Mouse (Mus musculus) lung, postnatal 10 days (tissue): ENCODE results near the gene Btaf1.
A peak's percentile ranks its signal among the peaks of the same experiment; 100 is the strongest.

ENCODE experiments used
- DNase-seq: peaks from one replicate; pipeline ENCODE4 v3.0.0; 2021

Btaf1 gene

GRCm38 (mm10) chr19:36925671-36926552 lies at the start of gene Btaf1:
Gene Btaf1, plus strand, starts transcription at chr19:36926079.
- peak; percentile 91 for DNase-seq

GRCm38 (mm10) chr19:36877329-36877728 lies 48.5 kb upstream of the Btaf1 start:
- no peak for DNase-seq

- DNase-seq, result no peak
Observed at GRCm38 (mm10) chr19:36878743-36879495, 47.0 kb upstream of the Btaf1 start.

DNA sequence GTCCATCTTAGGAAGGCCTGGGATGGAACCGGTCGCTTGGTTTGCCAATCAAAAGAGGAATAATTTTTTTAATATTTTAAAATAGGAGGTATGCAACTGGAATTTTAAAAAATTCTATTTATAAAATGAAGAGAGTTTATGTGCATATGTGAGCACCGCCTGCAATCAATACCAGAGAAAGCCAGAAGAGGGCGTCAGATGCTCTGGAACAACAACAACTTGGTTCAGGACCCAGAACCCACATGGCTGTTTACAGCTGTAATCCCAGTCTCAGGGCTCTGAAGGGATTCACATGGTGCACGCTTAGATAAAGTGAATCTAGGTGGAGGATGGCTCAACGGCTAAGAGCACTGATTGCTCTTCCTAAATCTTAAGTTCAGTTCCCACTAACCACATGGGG lies 42.8 kb upstream of the Btaf1 start:
- DNase-seq, result peak; percentile 43

DNA sequence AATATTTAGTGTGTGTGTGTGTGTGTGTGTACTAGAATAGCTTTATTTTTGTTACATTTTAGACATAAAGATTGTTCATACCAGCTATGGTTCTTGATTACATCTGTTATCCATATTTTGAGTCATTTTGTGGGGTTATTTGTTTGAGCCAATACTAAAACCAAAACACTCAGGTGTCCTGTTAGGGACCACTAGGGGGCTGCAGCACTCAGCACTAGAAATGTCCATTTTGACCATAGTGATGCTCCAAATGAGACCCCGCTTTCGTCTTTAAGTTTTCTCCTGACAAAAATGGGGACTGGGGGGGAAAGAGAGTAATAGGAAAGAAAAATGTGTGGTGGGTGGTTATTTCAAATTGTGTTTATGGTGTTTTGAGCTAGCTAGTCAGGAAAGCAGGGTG lies 39.6 kb upstream of the Btaf1 start:
- no peak for DNase-seq

- no peak for DNase-seq
Observed at GRCm38 (mm10) chr19:36887706-36888105, 38.2 kb upstream of the Btaf1 start.

- no peak for DNase-seq
Observed at GRCm38 (mm10) chr19:36891746-36892145, 34.1 kb upstream of the Btaf1 start.

- no peak for DNase-seq
Observed at GRCm38 (mm10) chr19:36896791-36897569, 28.9 kb upstream of the Btaf1 start.

- DNase-seq, result peak; percentile 63
Observed at GRCm38 (mm10) chr19:36897778-36898177, 28.1 kb upstream of the Btaf1 start.

DNA sequence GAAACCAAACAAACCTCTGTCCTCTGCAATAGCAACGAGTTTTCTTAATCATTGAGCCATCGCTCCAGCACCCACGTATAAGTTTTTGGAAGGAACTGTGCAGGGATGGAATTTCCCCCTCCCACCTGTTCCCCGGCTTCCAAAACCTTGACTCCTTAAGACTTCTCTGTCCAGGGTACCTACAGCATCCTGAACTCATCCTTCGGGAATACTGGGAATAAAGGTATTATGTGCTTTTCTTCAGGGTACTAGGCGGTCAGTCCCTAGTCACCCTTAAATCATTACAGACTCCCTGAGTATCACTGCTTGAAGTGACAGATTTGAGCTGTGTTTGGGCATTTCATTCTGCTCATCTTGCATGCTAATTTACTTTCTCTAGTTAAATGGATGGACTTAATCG lies 22.5 kb upstream of the Btaf1 start:
- no peak for DNase-seq

- peak; percentile 53 for DNase-seq
Observed at GRCm38 (mm10) chr19:36904211-36905007, 21.5 kb upstream of the Btaf1 start.

- no peak for DNase-seq
Observed at GRCm38 (mm10) chr19:36909150-36909549, 16.7 kb upstream of the Btaf1 start.

- DNase-seq, result peak; percentile 77
Observed at GRCm38 (mm10) chr19:36909676-36910292, 16.1 kb upstream of the Btaf1 start.

DNA sequence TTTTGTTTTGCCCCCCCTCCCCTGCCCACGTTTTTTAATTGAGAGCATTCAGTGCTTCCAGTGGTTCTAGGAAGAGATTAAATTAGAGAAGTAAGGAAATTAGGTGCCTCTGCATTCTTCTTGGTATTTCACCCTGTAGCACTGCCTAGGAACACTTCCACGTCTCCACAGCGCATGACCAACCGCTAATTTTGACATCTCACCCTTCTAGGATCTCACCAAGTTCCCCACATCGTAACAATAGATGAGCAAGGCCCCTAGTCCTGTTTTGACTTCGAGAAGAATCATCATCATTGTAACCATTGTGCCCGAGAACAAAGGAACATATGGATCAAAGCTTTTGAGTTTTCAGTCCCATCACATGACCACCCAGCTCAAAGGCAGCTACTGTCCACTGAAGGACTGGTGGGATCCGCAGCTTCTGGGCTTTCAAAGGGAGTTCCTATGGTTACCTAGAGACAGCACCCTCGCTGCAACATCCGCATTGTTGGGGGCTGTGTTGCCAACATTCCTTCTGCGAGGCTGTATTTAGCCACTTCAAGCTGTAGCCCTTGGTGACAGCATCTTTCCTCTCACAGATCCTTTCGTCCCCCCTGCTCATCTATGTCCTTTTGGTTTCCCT lies 15.3 kb upstream of the Btaf1 start:
- no peak for DNase-seq

DNA sequence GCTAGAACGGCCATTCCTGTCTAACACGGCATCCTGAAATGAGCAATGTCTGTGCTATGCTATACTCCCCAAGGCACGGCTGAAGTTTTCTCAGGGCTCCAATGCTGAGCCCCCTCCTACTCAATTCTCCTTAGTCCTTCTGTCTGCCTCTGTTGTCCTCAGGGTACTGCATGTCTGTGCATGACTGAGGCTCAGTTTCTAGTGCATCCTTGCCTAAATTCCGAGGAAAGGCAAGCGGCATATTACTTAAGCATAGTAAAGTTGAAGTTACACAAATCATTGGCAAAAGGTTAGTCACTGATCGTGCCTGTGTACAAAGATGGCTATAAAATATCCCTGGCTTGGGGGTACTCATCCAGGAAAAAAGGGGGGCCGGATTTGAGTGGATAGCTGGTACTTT lies 12.8 kb upstream of the Btaf1 start:
- DNase-seq, result no peak

DNA sequence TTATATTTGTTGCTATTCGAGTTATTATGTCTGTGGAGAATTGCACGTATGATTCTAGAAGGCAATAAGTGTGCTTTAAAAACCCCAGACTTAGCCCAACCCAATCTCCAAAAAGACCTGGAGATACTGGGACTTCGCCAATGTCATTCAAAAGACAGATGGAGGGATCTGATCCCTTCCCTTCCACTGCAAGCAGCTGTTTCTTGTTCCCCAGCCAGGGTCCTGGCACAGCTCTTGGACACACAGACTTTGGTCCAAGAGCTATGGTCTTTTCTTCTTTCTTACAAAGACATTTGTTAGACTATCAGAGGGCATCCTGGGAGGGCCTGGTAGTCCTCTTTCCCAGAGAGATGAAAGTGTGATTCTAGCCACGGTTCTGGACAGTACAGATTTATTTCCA lies 9.7 kb upstream of the Btaf1 start:
- no peak for DNase-seq

DNA sequence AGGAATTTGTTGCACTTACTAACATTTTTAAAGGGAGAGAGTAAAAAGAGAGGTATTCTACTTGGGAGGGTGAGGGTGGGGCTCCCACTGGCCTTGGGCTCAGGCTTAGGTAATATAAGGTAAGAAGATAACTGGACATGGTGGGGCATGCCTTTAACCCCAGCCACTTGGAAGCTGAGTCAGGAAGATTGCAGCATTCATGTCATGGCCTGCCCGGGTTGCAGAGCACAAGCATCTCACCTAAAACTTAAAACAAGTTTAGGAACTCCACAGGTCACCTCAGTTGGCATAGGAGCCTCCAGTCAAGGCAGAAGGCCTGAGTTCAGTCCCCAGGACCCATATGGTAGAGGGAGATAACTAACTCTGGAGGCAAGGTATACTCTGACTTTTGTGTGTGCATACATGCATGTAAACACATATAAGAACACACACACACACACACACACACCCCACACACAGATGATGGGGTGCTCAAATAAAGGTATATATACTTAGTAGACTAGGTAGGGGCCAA lies 8.9 kb upstream of the Btaf1 start:
- DNase-seq, result no peak

DNA sequence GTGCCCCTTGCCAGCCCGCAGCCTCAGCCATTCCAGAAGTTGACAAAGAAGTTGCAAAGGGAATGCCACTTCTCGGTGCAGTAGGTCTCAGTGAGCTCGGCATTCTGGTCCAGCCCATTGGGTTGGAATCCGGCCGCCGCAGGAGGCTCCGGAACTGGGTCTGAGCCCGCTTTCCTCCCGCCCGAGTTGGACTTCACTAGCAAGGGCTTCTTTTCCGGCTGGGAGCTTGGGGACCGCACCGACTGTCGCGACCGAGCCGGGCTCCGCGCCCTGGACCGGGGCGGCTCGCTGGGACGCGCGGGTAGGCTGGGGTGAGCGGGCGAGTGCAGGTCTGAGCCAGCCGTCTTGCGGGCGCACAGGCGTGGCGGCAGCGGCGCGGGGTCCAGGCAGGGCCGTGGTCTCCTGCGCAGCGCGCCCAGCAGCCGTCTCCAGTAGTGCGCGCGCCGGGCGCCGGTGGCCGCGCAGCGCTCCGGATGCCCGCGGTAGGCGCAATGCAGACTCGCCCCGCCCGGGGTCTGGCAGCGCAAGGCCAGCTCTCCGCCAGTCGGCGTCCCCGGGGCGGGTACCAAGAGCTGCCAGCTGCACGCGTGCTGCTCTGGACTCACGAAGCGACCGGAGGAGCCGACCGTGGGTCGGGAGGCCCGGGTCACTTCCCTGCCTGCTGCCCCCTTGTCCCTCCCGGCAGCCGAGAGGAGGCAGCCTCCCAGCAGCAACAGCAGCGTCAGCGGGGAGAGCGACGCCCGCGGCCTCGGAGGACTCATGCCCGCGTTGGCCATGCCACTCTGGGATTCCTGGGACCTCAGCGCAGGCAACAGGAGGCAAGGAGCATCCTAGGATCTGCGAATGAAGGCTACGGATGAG lies 7.2 kb upstream of the Btaf1 start:
- peak; percentile 93 for DNase-seq

DNA sequence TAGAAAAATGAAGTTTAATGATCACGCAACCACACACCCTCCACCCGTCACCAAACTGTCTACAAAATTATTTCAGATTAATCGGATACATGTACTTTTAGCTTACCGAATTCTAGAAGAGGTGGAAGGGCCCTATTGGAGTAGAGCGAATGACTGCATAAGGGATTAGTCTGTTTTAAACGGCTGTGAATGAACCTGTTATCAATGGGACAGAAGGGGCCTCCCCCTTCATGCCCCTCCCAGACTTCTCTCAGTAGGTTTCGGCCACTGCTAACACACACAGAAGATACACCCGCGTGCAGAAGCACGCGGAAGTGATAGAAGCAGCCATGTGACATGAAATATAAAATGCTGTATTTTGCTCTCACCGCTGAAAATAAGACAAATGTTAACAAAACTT lies 6.4 kb upstream of the Btaf1 start, which contains the start of gene Fgfbp3:
Gene Fgfbp3 (minus strand): TSS at position 150 of the 400 bp plus-strand sequence.
- no peak for DNase-seq

GRCm38 (mm10) chr19:36922015-36922414 lies 3.9 kb upstream of the Btaf1 start:
- DNase-seq, result peak; percentile 38
